Mouse (Mus musculus) limb, embryonic 15.5 days (tissue): ENCODE data around the gene Zfp385b. TPM values are rescaled to one million over a fixed set of nuclear protein-coding genes. Genes with fewer than 3 reads are reported as not detected.

ENCODE experiments used
- ATAC-seq: fragments of 200-750 bp; cut with Nextera tagmentation; 2 replicates; pipeline ENCODE4 v1.8.0; 2017; ENCODE audit warnings: low read depth, moderate TSS enrichment; ENCODE audit not compliant: insufficient number of reproducible peaks, low FRiP score, low TSS enrichment
- H3K27ac ChIP-seq: fragments of 300-500 bp; sonication (generic); 2 replicates; pipeline ENCODE4 v1.5.1; 2015; ENCODE audit warnings: moderate library complexity, mild to moderate bottlenecking, inconsistent platforms
- H3K27me3 ChIP-seq: fragments of 300-500 bp; sonication (generic); 2 replicates; pipeline ENCODE4 v1.6.1; 2015; ENCODE audit warnings: inconsistent platforms
- H3K36me3 ChIP-seq: fragments of 300-500 bp; sonication (generic); 2 replicates; pipeline ENCODE4 v1.6.1; 2015; ENCODE audit warnings: inconsistent platforms
- H3K4me1 ChIP-seq: fragments of 300-500 bp; sonication (generic); 2 replicates; pipeline ENCODE4 v1.6.1; 2015; ENCODE audit warnings: inconsistent platforms
- H3K4me2 ChIP-seq: fragments of 300-500 bp; sonication (generic); 2 replicates; pipeline ENCODE4 v1.6.1; 2015; ENCODE audit warnings: mild to moderate bottlenecking, inconsistent platforms
- H3K4me3 ChIP-seq: fragments of 300-500 bp; sonication (generic); 2 replicates; pipeline ENCODE4 v1.5.1; 2015; ENCODE audit warnings: mild to moderate bottlenecking, inconsistent platforms
- H3K9ac ChIP-seq: fragments of 300-500 bp; sonication (generic); 2 replicates; pipeline ENCODE4 v1.6.1; 2015; ENCODE audit warnings: inconsistent platforms
- H3K9me3 ChIP-seq: fragments of 300-500 bp; sonication (generic); 2 replicates; pipeline ENCODE4 v1.6.1; 2016; ENCODE audit warnings: inconsistent platforms
- WGBS: fragments of 180-500 bp; shearing (Covaris S2); methylation state at CpG from one replicate; pipeline ENCODE4 v1.1.7; 2015; 5-methylcytosine and 5-hydroxymethylcytosine counted together
- polyA plus RNA-seq: library from polyadenylated mRNA; unstranded; fragments of >200 nt; fragmentation: Nextera tagmentation; extraction: Ambion mirVana; gene quantifications from 2 replicates; pipeline ENCODE4 v1.2.1, GENCODE M21; 2015

Zfp385b gene
- polyA plus RNA-seq, 1 experiment from 2014 or later = 12.9 TPM

DNA sequence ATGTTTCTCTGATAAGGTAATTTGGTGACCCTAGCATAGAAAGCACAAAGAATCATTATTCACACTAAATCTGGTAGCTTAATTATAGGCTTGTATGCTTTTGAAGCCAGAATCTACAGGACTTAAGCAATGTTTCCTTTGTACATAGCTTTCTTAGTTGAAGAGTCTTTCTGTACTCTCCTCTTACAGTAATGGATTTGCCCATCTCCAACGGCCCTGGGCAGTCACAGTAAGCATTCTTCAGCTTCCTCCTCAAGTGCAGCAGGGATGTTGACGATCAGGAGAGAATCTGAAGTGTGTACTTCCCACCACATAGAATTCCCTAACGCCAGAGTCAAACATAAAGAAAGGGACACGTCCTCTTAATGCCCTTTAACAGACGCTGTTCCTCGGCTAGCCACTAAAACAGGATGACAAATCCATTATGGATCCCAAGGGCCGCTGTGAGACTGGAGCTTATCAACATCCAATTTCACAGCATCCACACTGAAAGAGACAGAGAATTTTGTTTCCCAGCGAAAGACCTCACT is 370.4 kb downstream of the Zfp385b start:
- H3K4me3 ChIP-seq = no peak overlapping the region
- H3K36me3 ChIP-seq = no peaks in the 10 kb centered on the region
- WGBS = 35% methylated on average over 8 of the region's 8 CpGs
- H3K27ac ChIP-seq = no peak overlapping the region
- no peaks in the 10 kb centered on the region for H3K9me3 ChIP-seq
- no peaks in the 10 kb centered on the region for H3K27me3 ChIP-seq
- ATAC-seq = no peak
- H3K4me1 ChIP-seq = no peaks in the 10 kb centered on the region
- H3K9ac ChIP-seq = no peak overlapping the region
- H3K4me2 ChIP-seq = no peak overlapping the region

DNA sequence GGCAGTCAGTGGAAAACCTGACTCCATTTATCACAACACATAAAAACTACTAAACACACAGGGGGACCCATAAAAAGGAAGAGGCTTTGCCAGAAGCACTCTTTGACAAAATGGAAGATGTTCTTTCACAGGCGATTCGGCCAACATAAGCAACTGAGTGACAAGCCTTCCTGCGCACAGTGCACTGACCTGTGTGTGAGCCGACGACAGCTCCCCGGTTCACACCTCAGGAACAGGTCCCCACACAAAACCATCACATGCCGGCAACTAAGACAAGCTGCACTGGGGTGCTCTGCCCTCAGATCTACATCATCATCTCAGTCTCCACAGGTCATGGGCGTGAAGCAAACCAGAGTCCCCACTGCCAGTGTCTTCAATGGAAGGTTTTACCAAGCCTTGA is 375.2 kb downstream of the Zfp385b start:
- ATAC-seq = no peak
- WGBS = 64% methylated on average over 8 of the region's 8 CpGs
- no peak overlapping the region for H3K4me2 ChIP-seq
- no peak overlapping the region for H3K9ac ChIP-seq
- no peak overlapping the region for H3K27ac ChIP-seq
- no peaks in the 10 kb centered on the region for H3K9me3 ChIP-seq
- H3K4me3 ChIP-seq = no peak overlapping the region
- peaks cover 3% of the 10 kb centered on the region; the same call in 1 of the 2 replicates for H3K4me1 ChIP-seq
- H3K36me3 ChIP-seq = no peaks in the 10 kb centered on the region
- H3K27me3 ChIP-seq = no peaks in the 10 kb centered on the region

DNA sequence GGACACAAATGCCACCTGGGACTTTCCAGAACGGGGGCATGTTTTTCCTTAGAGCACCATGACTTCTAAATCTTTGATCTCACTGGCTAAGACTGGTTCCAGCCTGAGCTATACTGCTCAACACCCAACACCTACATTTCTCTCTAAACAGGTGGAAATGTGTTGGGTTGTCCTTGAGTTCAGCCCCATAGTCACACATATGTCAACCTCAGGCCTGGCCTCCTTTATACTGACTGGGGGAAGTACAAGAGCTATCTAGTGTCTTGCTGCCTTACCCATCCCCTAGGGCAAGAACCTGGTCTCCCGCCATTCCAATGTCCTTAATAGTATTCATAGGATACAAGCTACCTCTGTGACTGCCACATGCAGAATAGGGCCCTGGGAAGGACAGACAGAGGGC is 378.8 kb downstream of the Zfp385b start:
- Histone ChIP-seq H3K27ac (no peak overlapping the region), H3K4me3 (no peak overlapping the region), H3K9me3 (no peaks in the 10 kb centered on the region), H3K4me2 (no peak overlapping the region), H3K9ac (no peak overlapping the region), H3K36me3 (no peaks in the 10 kb centered on the region), H3K27me3 (no peaks in the 10 kb centered on the region), H3K4me1 (peaks cover 3% of the 10 kb centered on the region; the same call in 1 of the 2 replicates)
- no peak for ATAC-seq
- 83% methylated on average over 2 of the region's 2 CpGs for WGBS

GRCm38 (mm10) chr2:77436241-77436759 is 383.1 kb downstream of the Zfp385b start:
- Histone ChIP-seq H3K27ac (no peak overlapping the region), H3K36me3 (no peaks in the 10 kb centered on the region), H3K9ac (no peak overlapping the region), H3K9me3 (no peaks in the 10 kb centered on the region), H3K27me3 (no peaks in the 10 kb centered on the region), H3K4me3 (no peak overlapping the region), H3K4me1 (no peaks in the 10 kb centered on the region), H3K4me2 (no peak overlapping the region)
- ATAC-seq = no peak
- WGBS = 69% methylated on average over 9 of the region's 9 CpGs

- H3K4me1 ChIP-seq = no peaks in the 10 kb centered on the region
- 39% methylated on average over 10 of the region's 10 CpGs for WGBS
- no peak for ATAC-seq
Observed at GRCm38 (mm10) chr2:77419476-77419875, 400.0 kb downstream of the Zfp385b start.

GRCm38 (mm10) chr2:77418078-77418477 is 401.4 kb downstream of the Zfp385b start:
- no peak overlapping the region for H3K4me2 ChIP-seq
- H3K9me3 ChIP-seq = no peaks in the 10 kb centered on the region
- no peak overlapping the region for H3K27ac ChIP-seq
- H3K9ac ChIP-seq = no peak overlapping the region
- no peak overlapping the region for H3K4me3 ChIP-seq
- no peaks in the 10 kb centered on the region for H3K36me3 ChIP-seq
- WGBS = 39% methylated on average over 5 of the region's 5 CpGs
- no peaks in the 10 kb centered on the region for H3K27me3 ChIP-seq
- no peak for ATAC-seq
- H3K4me1 ChIP-seq = no peaks in the 10 kb centered on the region

More at GRCm38 (mm10) chr2:77419476-77419875, 400.0 kb downstream of the Zfp385b start:
- Histone ChIP-seq H3K4me2 (no peak overlapping the region), H3K36me3 (no peaks in the 10 kb centered on the region), H3K9ac (no peak overlapping the region), H3K9me3 (no peaks in the 10 kb centered on the region), H3K4me3 (no peak overlapping the region), H3K27me3 (no peaks in the 10 kb centered on the region), H3K27ac (no peak overlapping the region)

DNA sequence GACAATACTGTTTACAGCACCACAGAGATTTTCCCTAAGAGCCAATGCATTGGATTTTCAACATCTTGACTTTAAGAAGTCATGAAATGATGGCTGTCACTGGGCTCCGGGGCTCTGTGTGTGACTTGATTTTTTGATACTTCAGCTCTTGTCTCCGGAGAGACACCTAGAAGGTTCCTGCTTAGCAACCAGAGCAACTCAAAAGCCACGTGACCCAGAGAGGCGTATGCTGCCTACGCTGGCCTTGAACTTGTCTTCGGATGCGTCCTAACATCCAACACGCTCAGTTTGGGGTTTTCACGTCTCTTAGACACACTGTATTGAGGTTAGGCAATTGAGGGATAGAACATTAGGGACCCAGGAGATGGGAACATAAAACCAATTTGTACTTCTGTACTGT is 407.3 kb downstream of the Zfp385b start:
- ATAC-seq = no peak
- Histone ChIP-seq H3K9me3 (no peaks in the 10 kb centered on the region), H3K4me3 (no peak overlapping the region), H3K36me3 (no peaks in the 10 kb centered on the region), H3K27ac (no peak overlapping the region), H3K4me1 (no peaks in the 10 kb centered on the region), H3K27me3 (no peaks in the 10 kb centered on the region), H3K4me2 (no peak overlapping the region), H3K9ac (no peak overlapping the region)
- 93% methylated on average over 9 of the region's 9 CpGs for WGBS

DNA sequence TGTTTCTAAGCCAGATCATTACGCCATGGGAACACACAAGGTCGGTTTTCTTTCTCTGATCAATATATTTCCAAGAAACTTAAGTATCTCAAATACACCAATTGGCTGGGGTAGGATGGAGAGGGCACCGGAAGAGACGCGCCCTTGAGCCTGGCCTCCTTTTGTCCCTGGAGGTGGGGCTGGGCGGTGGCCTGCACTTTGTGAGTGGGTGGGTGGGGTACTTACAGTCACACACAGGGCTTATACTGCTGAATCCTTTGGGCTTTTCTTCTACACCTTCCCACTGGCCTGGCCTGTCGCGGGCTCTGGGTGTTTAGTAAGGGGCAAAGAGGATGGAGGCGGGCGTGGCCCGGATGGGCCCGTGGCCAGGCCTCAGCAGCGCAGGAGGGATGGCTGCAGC is 407.8 kb downstream of the Zfp385b start:
- Histone ChIP-seq H3K36me3 (no peaks in the 10 kb centered on the region), H3K4me3 (no peak overlapping the region), H3K4me1 (no peaks in the 10 kb centered on the region), H3K9me3 (no peaks in the 10 kb centered on the region), H3K27me3 (no peaks in the 10 kb centered on the region), H3K27ac (no peak overlapping the region), H3K4me2 (no peak overlapping the region), H3K9ac (no peak overlapping the region)
- no peak for ATAC-seq
- WGBS = 83% methylated on average over 13 of the region's 13 CpGs

- ATAC-seq = no peak
- Histone ChIP-seq H3K9me3 (no peaks in the 10 kb centered on the region), H3K4me2 (no peak overlapping the region), H3K27ac (no peak overlapping the region), H3K9ac (no peak overlapping the region), H3K36me3 (no peaks in the 10 kb centered on the region), H3K4me3 (no peak overlapping the region), H3K4me1 (no peaks in the 10 kb centered on the region), H3K27me3 (no peaks in the 10 kb centered on the region)
- 45% methylated on average over 5 of the region's 5 CpGs for WGBS
Observed at GRCm38 (mm10) chr2:77409521-77410135, 409.8 kb downstream of the Zfp385b start.

DNA sequence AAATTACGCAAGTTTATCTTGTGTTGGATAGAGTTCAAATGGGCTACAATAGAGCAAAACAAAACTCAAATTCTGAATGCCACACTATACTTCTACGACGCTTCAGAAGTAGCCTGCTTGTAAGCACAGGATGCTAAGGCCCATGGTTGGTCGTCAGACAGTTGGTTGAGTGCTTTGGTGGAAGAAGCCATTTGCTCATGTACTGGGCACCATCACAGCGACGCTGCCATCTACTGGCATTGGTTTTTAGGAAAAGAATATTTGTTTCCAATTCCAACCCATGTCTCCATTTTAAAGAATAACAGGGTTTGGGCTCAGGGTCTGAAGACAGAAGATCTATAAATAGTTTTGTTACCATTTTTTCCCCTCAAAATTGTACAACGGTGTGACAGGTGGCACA is 410.5 kb downstream of the Zfp385b start:
- no peak for ATAC-seq
- WGBS = 63% methylated on average over 7 of the region's 7 CpGs
- H3K9me3 ChIP-seq = no peaks in the 10 kb centered on the region
- no peaks in the 10 kb centered on the region for H3K36me3 ChIP-seq
- no peaks in the 10 kb centered on the region for H3K27me3 ChIP-seq
- H3K4me3 ChIP-seq = no peak overlapping the region
- no peak overlapping the region for H3K9ac ChIP-seq
- no peak overlapping the region for H3K27ac ChIP-seq
- no peaks in the 10 kb centered on the region for H3K4me1 ChIP-seq
- H3K4me2 ChIP-seq = no peak overlapping the region

DNA sequence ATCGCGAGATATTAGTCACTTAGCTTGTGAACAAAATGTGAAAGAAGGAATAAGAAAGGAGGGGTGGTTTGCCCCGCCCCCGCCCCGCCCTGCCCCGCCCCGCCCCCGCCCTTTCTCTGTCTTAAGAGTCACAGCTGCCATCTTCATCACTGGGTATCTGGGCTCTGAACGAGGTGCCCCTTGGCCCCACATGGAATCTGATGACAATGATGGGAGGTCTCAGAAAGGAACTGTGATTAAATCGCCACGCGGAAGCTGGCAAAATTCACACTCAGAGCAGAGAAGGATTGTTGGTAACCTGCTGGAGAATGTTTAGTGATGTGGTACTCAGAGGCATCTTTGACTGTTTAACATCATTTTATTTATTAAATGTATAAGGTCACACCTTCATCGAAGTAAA is 417.1 kb downstream of the Zfp385b start:
- Histone ChIP-seq H3K27ac (no peak overlapping the region), H3K9ac (no peak overlapping the region)
- WGBS = 24% methylated on average over 13 of the region's 13 CpGs

GRCm38 (mm10) chr2:77401438-77402235 is 417.8 kb downstream of the Zfp385b start:
- H3K9me3 ChIP-seq = no peaks in the 10 kb centered on the region
- no peaks in the 10 kb centered on the region for H3K36me3 ChIP-seq
- no peak overlapping the region for H3K27ac ChIP-seq
- no peaks in the 10 kb centered on the region for H3K27me3 ChIP-seq
- WGBS = 5% methylated on average over 13 of the region's 13 CpGs
- ATAC-seq = no peak
- 0 out of 2 replicates have a peak overlapping the region, but pooled peaks have one; percentile 10 for H3K4me3 ChIP-seq
- H3K4me1 ChIP-seq = peaks cover 8% of the 10 kb centered on the region
- peak overlapping the region; percentile 32 for H3K4me2 ChIP-seq
- H3K9ac ChIP-seq = no peak overlapping the region

More for the DNA sequence above, 417.1 kb downstream of the Zfp385b start:
- Histone ChIP-seq H3K4me1 (peaks cover 8% of the 10 kb centered on the region), H3K4me3 (0 out of 2 replicates have a peak overlapping the region, but pooled peaks have one; percentile 10), H3K4me2 (peak overlapping the region; percentile 32), H3K27me3 (no peaks in the 10 kb centered on the region), H3K9me3 (no peaks in the 10 kb centered on the region), H3K36me3 (no peaks in the 10 kb centered on the region)
- ATAC-seq = no peak
